Mouse (Mus musculus) spleen, adult 2 months (tissue): Measurements from ENCODE around the gene Spata2.
A peak's percentile ranks its signal among the peaks of the same experiment; 100 is the strongest.

Source experiments
- CTCF ChIP-seq: fragments of 200-500 bp; IDR thresholded peaks from 2 replicates; pipeline ENCODE4 v1.5.1; 2011; ENCODE audit warnings: mild to moderate bottlenecking, inconsistent platforms; ENCODE audit not compliant: insufficient read depth, insufficient read length, insufficient replicate concordance; ENCODE audit errors: extremely low read depth
- POLR2A ChIP-seq: fragments of 200-500 bp; IDR thresholded peaks from 2 replicates; pipeline ENCODE4 v1.6.1; 2011; ENCODE audit warnings: low read depth, low read length, inconsistent platforms

- TF ChIP-seq CTCF (peak; percentile 74; the same call in 1 of the 2 replicates), POLR2A (no peak)
These were observed 29.7 kb downstream of the Spata2 start for GRCm38 (mm10) chr2:167462954-167463353.
